Mouse (Mus musculus) spleen, adult 2 months (tissue): ENCODE results near the gene Tnik. TPM values are rescaled to one million over a fixed set of nuclear protein-coding genes. Genes with fewer than 3 reads are reported as not detected.

Source experiments
- DNase-seq, 2 experiments: peaks; one replicate each; pipeline versions ENCODE4 v3.0.0 to v3.0.0-alpha.2; 2012 to 2021; ENCODE audit warnings: low spot score in 2 of 2, low read depth in 1 of 2
- H3K27ac ChIP-seq: fragments of 200-500 bp; 2 replicates; pipeline ENCODE4 v1.5.1; 2012; ENCODE audit warnings: low read length, inconsistent platforms; ENCODE audit not compliant: insufficient read depth
- H3K27me3 ChIP-seq: fragments of 200-500 bp; 2 replicates; pipeline ENCODE4 v1.6.1; 2012; ENCODE audit warnings: mild to moderate bottlenecking, moderate library complexity, low read length, inconsistent platforms; ENCODE audit not compliant: control insufficient read depth, insufficient read depth
- H3K36me3 ChIP-seq: fragments of 200-500 bp; 2 replicates; pipeline ENCODE4 v1.6.1; 2012; ENCODE audit warnings: mild to moderate bottlenecking, low read length, inconsistent platforms; ENCODE audit not compliant: control insufficient read depth, insufficient read depth
- H3K4me1 ChIP-seq: fragments of 200-500 bp; 2 replicates; pipeline ENCODE4 v1.6.1; 2011; ENCODE audit warnings: inconsistent platforms; ENCODE audit not compliant: control insufficient read depth, insufficient read depth, insufficient read length
- H3K4me3 ChIP-seq: fragments of 200-500 bp; 2 replicates; pipeline ENCODE4 v1.5.1; 2011; ENCODE audit warnings: mild to moderate bottlenecking, inconsistent platforms; ENCODE audit not compliant: insufficient read depth, insufficient read length; ENCODE audit errors: extremely low read depth
- CTCF ChIP-seq: fragments of 200-500 bp; IDR thresholded peaks from 2 replicates; pipeline ENCODE4 v1.5.1; 2011; ENCODE audit warnings: mild to moderate bottlenecking, inconsistent platforms; ENCODE audit not compliant: insufficient read depth, insufficient read length, insufficient replicate concordance; ENCODE audit errors: extremely low read depth
- POLR2A ChIP-seq: fragments of 200-500 bp; IDR thresholded peaks from 2 replicates; pipeline ENCODE4 v1.6.1; 2011; ENCODE audit warnings: low read depth, low read length, inconsistent platforms
- WGBS: fragments of 180-500 bp; shearing (Covaris S2); methylation state at CpG from one replicate; pipeline ENCODE4 v1.1.7; 2018; 5-methylcytosine and 5-hydroxymethylcytosine counted together
- polyA plus RNA-seq: library from polyadenylated mRNA; depleted of rRNA; stranded (reverse); fragments of >200 nt; gene quantifications from 2 replicates; pipeline ENCODE4 v1.2.3, GENCODE M21; 2012

Gene Tnik
- polyA plus RNA-seq, 1 experiment, result 5.5 TPM

- WGBS, result 75% methylated on average over 2 of the region's 2 CpGs
- TF ChIP-seq POLR2A, result no peak
- no peak for TF ChIP-seq CTCF
- H3K27ac ChIP-seq, result no peak overlapping the region
- no peaks in the 10 kb centered on the region for H3K36me3 ChIP-seq
- no peaks in the 10 kb centered on the region for H3K27me3 ChIP-seq
- no peaks in the 10 kb centered on the region for H3K4me1 ChIP-seq
- DNase-seq, result no peak
- H3K4me3 ChIP-seq, result no peak overlapping the region
Measured at GRCm38 (mm10) chr3:28685510-28685909, 422.5 kb downstream of the Tnik start.

- Histone ChIP-seq H3K36me3 (no peaks in the 10 kb centered on the region), H3K4me3 (no peak overlapping the region), H3K27ac (no peak overlapping the region), H3K27me3 (no peaks in the 10 kb centered on the region), H3K4me1 (no peaks in the 10 kb centered on the region)
- WGBS, result 80% methylated on average over 5 of the region's 5 CpGs
- TF ChIP-seq CTCF (no peak), POLR2A (no peak)
- DNase-seq, result no peak
Measured at GRCm38 (mm10) chr3:28694811-28695210, 431.8 kb downstream of the Tnik start.

- 93% methylated on average over 13 of the region's 13 CpGs for WGBS
- no peaks in the 10 kb centered on the region for H3K36me3 ChIP-seq
Measured at GRCm38 (mm10) chr3:28695608-28696007, 432.6 kb downstream of the Tnik start.

GRCm38 (mm10) chr3:28696162-28696561, 433.1 kb downstream of the Tnik start:
- Histone ChIP-seq H3K4me3 (no peak overlapping the region), H3K36me3 (no peaks in the 10 kb centered on the region), H3K27ac (no peak overlapping the region), H3K27me3 (no peaks in the 10 kb centered on the region), H3K4me1 (no peaks in the 10 kb centered on the region)
- no peak for TF ChIP-seq CTCF
- TF ChIP-seq POLR2A, result no peak
- no peak for DNase-seq
- 88% methylated on average over 10 of the region's 10 CpGs for WGBS

More at GRCm38 (mm10) chr3:28695608-28696007, 432.6 kb downstream of the Tnik start:
- Histone ChIP-seq H3K4me3 (no peak overlapping the region), H3K27me3 (no peaks in the 10 kb centered on the region), H3K27ac (no peak overlapping the region), H3K4me1 (no peaks in the 10 kb centered on the region)
- no peak for DNase-seq
- no peak for TF ChIP-seq POLR2A
- no peak for TF ChIP-seq CTCF

- Histone ChIP-seq H3K27ac (no peak within 1 kb of the TSS), H3K4me1 (no peaks in the 10 kb centered on the region), H3K36me3 (no peaks in the 10 kb centered on the region), H3K4me3 (no peak within 1 kb of the TSS), H3K27me3 (no peaks in the 10 kb centered on the region)
- TF ChIP-seq CTCF, result no peak
- no peak for TF ChIP-seq POLR2A
- DNase-seq, result no peak
- WGBS, result 68% methylated on average over 2 of the region's 2 CpGs
Measured at GRCm38 (mm10) chr3:28697797-28698196, 434.8 kb downstream of the Tnik start, which contains the start of gene Slc2a2. TSS of gene Slc2a2 (plus strand) at chr3:28697903.

- 85% methylated on average over 4 of the region's 4 CpGs for WGBS
- no peak overlapping the region for H3K4me3 ChIP-seq
- no peak for TF ChIP-seq POLR2A
- no peak for TF ChIP-seq CTCF
- H3K27ac ChIP-seq, result no peak overlapping the region
- DNase-seq, result no peak
- no peaks in the 10 kb centered on the region for H3K36me3 ChIP-seq
- H3K27me3 ChIP-seq, result no peaks in the 10 kb centered on the region
- H3K4me1 ChIP-seq, result no peaks in the 10 kb centered on the region
Measured at GRCm38 (mm10) chr3:28699601-28700000, 436.6 kb downstream of the Tnik start.

GRCm38 (mm10) chr3:28705522-28706137, 442.6 kb downstream of the Tnik start:
- Histone ChIP-seq H3K27me3 (no peaks in the 10 kb centered on the region), H3K4me3 (no peak overlapping the region), H3K36me3 (no peaks in the 10 kb centered on the region), H3K4me1 (no peaks in the 10 kb centered on the region), H3K27ac (no peak overlapping the region)
- TF ChIP-seq CTCF (no peak), POLR2A (no peak)
- 39% methylated on average over 10 of the region's 10 CpGs for WGBS
- DNase-seq, result no peak
